Mouse (Mus musculus): Measurements from ENCODE around the gene Gm42791.

- no peak for TF ChIP-seq CTCF (conservative IDR thresholded peaks at IDR 0.05; ENCODE audit: low read length)
- no peak for TF ChIP-seq NANOG (IDR thresholded peaks at IDR 0.05; ENCODE audit: borderline replicate concordance, low read length)
Measured at GRCm38 (mm10) chr5:148935071-148935821, 59.7 kb downstream of the Gm42791 start.

All from E14TG2a.4 (cell line).